Mouse (Mus musculus) kidney, adult 11 months (tissue): ENCODE data around the gene Prex1.
A peak's percentile ranks its signal among the peaks of the same experiment; 100 is the strongest.

Source experiments
- DNase-seq: peaks from one replicate; pipeline ENCODE4 v3.0.0; 2022

Gene Prex1

DNA sequence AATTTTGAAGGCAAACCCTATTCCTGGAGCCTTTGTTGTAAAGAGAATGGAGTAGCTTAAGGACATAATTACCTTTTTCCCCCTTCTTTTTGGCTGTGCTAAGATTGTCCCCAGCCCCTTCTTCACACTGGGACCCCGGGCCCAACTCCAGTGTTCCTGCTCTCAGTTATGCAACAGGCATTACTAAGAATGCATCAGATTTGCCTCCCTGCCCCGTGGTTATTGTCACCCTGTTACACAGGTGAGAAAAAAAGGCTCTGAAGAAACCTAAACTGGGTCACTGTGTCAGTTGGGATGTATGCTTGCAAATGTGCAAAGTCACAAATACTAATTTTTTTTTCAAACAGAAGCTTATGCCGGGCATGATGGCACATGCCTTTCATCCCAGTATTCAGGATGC, 6.8 kb upstream of the Prex1 start:
- no peak for DNase-seq

DNA sequence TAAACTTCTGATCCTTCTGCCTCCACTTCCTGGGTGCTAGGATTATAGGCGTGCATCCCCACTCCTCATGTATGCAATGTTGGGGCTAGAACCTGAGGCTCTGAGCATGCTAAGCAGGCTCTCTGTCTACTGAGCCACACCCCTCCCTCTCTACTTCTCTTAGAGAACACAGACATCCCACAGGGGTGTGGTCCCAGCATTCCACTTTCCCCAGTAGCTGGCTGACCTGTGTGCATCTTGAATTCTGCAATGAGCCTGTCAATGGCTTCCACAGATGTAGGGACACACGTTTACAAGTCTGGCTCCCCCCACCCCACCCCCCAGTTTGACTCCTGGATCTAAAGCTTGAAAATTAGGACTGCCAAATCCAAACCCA, 6.3 kb upstream of the Prex1 start:
- no peak for DNase-seq

DNA sequence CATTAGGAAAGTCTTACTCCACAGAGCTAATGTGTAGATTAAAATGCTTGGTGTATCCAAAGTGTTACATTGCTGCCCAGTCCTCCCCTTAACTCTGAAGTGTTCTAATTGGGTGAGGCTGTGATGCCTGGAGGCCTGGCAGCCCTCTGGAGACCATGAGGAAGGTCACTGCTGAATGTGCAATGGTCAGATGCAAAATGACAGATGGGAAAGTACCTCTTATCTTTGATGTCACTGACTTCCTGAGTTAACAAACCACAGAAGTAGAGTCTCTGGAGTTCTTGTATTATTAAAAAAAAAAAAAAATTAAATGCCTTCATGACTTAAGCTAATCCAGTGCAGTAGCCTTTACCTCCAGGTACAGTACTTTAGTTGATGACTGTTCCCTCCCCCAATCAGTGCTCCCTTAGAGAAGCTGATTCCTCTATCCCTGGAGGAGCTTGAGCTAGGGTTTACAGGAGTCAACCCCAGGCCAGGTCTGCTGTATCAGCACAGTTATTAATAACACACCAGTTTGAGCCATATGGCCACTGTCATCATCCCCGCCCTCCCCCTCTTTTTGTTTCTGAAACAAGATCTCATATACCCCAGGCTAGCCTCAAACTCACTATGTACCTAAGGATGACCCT, 5.8 kb upstream of the Prex1 start:
- DNase-seq, result no peak

DNA sequence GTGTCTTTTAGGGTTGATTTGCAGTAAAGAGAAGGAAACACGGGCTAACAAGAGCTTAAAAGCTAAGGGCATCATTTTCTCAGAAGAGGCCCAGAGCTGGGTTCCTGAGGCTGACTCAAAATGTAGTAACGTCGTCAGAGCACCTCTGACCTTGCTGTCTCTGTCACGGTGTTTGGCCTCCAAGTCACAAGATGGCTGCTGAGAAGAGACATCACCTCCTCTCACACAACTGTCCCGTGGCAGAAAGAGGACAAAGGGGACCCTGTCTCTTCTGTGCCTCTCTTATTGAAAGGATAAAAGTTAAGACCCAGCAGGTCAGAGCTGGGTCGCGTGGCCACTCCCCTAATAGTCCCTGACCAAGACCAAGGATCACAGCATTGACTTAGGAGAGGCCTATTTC, 2.4 kb upstream of the Prex1 start:
- no peak for DNase-seq

DNA sequence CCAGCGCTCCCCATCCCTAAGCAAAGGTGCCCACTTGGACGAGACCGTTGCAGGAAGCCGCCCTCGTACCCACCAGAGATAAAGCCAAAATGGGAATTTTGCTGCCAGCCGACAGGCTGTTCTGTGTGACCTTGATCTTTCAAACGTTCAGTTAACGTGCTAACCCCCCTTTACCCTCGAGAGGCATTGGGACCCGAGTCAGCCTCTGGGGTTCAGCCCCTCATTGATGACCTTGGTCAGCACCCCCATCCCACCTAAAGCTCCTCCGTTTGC, 731 bp upstream of the Prex1 start:
- DNase-seq, result no peak

DNA sequence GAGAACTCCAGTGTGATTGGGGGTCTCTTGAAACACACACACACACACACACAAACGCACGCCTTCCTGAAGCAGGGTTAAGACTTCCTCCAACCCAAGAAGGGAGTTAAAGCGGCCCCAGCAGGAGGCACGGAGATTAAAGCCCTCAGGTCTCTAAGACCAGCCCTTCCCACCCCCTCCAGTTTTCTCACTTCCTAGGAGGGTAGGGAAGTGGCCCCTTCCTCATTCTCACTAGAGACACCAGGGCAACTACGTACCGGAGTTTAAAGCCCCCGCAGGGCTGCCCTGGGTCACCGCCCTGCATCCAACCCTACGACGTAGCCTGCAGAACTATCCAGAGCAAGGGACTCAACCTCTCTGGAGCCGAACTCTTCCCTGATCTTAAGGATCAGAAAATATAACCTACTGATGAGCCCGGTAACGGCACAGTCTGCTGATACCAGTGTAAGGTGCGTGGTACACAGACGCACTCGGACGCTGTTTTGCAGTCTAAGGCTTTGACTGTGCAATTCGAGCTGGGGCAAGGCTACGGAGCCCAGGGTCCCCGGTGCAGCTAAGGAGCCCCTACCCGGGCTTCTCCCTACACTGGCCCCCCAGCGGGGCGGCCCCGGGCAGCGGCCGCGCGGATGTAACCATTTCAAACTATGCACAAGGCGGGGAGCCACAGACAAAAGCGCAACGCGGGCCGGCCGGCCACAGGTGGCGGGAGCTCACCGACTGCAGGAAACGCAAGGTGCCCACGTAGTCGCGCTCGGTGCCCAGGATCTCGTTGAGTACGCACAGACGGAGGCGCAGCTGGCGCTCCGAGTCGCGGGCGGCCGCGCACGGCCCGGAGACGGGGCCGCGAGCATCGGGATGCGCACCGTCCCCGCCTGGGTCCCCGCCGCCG, 587 bp downstream of the Prex1 start:
- no peak for DNase-seq

DNA sequence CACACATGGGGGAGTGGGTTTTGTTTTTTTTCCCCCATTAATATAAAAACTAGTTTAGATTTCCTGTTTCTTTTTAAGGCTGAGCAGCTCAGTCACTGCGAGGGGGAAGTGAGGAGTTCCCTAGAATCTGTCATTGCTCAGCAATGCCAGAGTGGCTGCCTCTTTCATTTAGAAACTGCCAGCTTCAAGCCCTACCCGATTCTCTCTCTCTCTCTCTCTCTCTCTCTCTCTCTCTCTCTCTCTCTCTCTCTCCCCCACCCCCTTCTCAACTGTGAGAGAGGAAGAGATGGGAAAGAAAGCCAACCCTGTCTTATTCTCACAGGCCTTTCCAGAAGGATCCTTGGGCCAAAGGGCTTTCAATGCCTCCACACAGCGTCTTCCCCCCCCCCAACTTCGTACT, 1.3 kb downstream of the Prex1 start:
- no peak for DNase-seq

DNA sequence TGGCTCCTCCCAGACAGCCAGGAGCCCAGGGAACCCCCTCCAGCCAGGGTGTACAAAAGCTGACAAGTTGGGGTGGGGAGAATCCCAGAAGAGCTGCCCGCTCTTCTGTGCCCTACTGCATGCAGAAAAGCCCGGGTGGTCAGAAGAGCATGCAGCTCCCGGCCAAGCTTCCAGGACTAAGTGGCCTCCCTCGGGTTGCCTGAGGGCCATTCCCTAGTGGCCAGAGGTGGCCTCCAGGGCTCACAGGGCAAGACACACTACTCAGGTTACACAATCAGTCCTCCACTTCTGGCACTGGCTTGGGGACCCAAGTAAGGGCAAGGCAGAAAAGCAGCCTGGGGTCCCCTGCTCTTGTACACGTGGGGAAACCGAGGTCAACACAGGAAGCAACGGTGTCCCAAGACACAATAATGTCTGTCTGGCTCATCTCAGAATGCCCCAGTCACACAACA, 1.9 kb downstream of the Prex1 start:
- DNase-seq, result no peak

DNA sequence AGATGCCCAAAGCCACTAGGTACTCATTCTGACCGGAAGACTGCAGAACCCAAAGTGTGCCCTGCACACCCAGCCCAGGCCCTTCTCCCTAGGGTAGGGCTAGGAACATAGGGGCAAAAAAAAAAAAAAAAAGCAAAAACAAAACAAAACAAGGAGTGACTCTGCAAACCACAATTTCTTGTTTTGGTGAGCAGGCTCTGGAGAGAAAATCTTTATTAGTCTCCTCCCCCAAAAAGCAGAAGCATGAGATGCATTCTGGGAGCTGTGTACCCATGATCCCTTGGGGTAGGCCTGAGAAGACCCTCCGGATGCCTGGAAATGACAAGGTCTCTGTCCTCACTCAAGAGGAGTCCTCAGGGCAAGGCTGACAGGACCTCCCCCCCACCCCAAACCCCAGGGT, 3.7 kb downstream of the Prex1 start:
- no peak for DNase-seq

DNA sequence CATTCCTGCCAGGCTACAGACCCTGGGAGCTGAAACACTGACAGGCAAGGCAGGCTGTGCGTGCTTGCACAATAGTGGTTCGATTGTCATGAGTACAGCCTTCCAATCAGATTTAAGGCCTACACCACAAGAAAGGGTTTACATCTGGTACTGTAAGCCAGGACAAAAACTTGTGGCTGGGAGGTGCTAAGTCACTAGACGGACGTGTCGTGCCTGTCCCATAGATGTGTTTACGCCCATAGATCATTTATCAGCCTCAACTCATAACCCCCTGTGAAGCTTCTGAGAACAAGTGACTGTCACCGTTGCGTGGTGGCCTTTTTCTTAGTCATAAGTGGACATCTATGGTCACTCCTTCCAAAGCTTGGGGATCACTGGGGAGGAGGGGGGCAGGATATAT, 5.3 kb downstream of the Prex1 start:
- DNase-seq, result no peak

DNA sequence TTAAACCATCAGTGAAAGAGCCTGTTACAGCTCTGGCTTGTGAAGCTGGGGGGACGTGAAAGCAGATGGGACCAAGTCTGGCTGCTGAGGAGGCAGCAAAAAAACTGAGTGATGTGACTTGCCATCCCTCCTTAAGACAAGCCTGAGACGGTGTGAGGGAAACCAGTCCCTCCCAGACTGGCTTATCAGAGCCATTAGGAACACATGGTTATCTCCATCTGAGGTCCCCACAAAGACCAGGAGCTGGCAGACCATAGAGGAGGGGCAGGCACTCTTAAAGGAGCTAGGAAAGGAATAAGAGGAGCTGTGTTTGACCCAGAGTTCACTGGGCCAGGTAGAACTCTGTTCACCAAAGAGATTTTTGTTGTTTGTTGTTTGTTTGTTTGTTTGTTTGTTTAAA, 7.1 kb downstream of the Prex1 start:
- no peak for DNase-seq

DNA sequence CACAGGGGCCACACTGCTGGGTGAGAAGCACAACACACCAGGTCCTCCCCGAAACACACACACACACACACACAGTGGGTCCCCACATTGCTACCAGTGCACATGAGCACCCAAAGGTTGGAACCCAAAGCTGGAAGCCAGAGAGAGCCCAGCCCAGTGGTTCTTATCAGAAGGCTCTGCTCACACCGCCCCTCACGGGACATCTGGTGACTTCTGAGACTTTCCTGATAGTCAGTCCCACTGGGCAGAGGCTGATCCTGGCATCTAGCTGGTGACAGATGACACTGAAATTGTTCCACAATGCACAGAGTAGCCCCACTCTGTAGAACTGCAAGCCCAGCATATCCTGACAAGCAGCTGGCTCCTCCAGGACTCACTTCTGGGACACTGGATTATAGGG, 10.1 kb downstream of the Prex1 start:
- no peak for DNase-seq

DNA sequence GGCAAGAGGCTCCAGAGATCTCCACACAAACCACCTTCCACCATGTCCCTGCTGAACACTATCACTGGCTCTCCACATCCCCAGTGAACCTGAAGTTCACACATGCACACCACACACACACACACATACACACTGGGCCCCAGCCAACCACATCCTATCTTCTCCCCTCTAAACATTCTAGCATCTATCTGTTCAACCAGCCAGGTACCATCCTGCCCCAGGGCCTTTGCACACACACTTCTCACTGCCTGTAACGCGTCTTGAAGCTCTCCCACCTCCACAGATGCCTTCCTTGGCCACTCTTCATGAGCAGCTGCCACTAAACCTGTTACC, 11.6 kb downstream of the Prex1 start:
- no peak for DNase-seq

DNA sequence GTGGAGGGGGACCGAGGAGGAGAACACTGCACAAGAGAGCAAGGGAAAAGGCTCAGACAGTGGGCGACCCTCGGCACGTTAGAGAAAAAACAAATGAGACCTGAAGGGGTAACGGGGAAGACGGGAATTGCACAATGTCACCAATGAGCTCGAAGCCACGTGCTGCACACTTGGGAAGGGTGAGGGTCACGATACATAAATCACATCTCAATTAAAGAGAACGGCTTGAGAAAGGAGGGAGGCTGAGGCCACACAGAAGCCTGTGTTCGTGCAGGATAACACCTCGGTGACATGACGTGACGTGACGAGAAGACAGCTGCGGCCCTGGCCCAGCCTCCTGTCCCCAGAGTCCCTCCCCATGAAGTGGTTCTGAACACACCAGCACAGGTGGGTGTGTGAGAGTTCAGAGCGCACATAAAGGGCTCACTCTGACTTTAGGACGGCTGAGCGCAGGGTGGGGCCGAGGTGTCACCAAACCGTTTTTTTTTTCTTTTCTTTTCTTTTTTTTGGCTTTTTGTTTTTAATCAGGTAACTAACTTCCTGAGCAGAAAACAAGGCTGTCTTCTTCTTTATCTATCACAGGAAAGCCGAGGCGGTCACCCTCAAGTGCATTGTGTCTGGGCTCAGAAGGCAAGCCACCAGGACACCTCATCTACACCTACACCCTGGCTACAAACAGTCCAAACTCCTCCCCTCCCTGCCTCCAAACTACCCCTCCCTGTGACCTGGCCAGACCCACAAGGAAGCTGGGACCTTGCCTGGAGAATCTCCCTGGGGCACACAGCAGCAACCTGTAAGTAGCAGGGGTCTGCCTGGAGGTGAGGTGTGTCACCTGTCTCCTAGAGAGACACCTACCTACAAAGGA, 12.2 kb downstream of the Prex1 start:
- no peak for DNase-seq

DNA sequence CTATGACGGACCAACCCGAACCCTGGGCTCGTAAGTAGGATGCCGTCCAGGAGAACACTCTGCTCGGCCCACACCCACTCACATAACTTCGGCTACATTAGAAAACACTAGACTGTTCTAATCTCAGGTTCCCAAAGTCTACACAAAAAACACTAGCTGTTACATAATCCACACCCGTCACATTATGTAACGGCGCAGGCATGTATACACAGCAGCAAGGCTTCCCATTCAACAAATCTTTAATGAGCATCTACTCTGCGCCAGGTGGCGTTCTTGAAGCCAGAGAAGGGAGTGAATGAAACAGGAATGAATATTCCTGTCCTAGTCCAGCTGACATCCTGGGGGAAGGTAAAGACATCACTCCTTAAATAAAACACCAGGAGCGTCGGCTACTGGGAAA, 12.9 kb downstream of the Prex1 start:
- no peak for DNase-seq

DNA sequence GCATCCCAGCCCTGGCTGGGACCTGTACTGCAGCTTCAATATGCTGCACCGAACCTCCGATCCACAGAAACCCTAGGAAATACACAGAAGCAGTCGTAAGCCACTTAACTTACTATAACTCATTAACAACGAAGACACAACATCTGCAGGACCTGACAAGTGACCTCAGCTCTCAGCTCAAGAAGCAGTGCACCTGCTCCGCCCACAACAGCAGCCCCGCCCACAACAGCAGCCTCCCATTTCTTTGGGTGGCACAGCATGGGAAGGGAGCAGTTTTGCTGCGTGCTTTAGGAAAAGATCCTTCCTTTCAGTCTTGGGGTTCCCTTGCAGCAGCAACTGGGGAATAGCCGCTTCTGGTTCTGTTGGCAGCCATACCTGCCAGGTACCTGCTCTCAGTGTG, 13.5 kb downstream of the Prex1 start:
- no peak for DNase-seq

DNA sequence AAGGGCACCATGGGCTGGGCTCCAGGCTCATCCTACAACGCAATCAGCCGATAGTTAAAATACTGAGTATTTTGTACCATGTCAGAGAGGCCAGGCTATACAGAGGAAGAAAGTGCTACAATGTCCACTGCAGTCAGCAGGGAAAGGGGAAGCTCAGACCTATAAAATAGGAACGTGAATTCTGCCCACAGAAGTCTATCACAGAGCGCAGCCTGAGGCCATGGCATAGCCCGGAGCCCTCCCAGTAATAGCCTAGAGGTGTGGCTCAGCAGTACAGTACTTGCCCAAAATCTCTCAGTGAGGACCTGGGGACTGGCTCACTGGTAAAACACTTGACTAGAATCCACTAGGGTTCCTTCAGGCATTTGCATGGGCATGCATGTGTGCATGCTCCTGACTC, 14.1 kb downstream of the Prex1 start:
- no peak for DNase-seq

DNA sequence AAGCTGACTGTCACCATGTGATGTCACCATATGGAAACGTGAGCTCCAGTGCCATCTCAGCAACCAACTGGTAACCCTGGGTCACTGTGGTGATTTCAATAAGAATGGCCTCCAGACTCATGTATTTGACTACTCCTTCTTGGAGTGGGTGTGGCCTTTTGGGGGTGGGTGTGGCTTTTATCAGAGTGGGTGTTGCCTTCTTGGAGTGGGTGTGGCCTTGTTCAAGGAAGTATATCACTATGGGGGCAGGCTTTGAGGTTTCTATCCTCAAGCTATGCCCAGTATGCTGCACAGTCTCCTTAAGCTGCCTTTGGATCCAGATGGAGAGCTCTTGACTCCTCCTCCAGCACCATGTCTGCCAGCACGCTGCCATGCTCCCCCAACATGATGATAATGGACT, 19.0 kb downstream of the Prex1 start:
- DNase-seq, result no peak

DNA sequence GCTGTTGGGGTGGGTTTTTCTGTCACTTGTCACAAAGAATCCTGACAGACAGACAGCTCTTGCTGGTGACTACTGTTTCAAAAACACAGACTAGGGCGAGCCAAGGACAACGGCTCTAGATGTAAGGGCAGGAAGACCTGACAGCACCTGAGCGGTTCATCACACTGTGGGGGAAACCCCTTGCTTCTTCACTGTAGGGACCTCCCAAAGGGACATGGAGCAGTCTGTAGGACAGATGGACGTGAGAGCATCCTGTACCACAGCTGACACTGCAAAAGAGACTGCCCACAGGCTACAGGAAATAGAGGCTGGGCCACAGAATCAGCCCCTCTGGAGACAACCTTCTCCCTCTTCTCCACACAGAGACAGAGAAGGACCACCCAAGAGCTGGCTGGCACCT, 20.2 kb downstream of the Prex1 start:
- no peak for DNase-seq

DNA sequence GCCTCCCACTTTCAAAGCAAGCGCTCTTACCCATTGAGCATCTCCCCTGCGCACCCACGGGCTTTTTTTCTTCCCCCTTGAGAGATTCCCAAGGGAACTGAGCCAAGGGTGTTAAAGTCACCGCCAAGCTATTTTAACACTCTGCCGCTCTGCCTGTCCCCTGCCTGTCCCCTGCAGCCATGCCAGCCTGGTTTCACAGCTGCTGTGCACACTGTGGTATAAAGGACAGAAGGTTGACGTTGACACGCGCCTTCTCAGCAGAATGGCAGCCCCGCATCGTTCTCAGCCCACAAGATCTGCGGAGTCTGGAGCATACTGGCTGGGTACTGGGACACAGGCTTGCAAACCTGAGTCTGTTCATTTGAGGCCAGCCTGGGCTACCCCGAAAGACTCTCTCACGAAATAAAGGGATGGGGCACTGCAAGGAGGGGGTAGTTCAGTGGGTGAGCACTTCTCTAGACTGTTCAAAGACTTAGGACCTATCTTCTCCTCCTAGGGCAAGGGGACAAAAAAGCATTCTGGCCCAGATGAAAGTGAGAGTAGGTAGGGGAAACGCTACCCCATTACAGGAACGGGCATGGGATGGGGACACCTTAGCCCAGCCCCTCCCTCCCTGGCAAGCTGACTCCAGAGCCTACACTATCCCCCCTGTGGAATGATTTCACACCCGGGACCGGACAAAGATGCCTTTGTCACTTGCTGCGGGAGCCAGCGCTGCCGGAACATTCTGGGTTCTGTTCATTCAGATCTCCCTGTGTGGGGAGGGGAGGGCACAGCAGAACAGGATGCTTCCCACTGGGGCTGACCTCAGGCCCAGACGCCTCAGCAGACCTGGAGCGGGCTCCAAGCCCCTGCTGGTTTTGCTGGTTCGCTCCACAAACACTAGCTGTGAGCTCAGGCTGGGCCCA, 21.8 kb downstream of the Prex1 start:
- DNase-seq, result no peak

DNA sequence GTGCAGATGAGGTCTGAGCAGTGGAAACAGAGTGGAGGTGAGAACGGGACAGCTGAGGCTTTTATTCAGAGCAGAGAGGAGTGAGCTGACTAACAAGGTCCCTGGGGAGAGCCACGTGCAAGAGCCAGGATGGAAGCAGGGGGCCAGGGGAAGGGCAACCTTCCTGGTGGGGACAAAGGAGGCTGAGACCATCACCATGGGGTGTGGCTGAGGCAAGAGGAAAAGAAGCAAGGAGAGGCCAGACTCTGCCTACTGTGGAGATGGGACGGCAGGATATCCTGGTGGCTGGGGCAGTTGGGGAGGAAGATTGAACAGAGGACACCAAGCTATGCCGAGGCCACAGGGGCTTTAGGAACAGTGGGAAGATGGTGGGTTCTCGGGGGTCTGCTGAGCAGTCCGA, 26.7 kb downstream of the Prex1 start:
- peak; percentile 12 for DNase-seq

DNA sequence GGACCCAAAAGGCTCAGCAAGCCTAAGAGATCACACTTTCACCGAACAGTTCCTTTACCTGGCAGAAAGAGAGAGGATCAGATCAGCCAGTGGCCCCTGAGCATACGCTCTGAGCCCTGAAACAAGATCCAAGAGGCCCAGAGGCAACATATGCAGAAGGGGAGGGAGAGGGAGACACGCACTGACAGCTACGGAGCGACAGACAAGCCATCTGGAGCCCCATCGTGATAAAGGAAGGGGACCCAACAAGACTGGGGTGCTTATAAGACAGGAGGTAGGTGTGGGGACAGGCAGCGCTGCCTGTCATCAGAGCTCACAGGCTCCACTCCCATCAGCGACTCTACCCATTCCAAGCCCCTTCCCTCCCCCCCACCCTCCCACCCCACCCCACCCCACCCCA, 27.8 kb downstream of the Prex1 start:
- DNase-seq, result no peak

DNA sequence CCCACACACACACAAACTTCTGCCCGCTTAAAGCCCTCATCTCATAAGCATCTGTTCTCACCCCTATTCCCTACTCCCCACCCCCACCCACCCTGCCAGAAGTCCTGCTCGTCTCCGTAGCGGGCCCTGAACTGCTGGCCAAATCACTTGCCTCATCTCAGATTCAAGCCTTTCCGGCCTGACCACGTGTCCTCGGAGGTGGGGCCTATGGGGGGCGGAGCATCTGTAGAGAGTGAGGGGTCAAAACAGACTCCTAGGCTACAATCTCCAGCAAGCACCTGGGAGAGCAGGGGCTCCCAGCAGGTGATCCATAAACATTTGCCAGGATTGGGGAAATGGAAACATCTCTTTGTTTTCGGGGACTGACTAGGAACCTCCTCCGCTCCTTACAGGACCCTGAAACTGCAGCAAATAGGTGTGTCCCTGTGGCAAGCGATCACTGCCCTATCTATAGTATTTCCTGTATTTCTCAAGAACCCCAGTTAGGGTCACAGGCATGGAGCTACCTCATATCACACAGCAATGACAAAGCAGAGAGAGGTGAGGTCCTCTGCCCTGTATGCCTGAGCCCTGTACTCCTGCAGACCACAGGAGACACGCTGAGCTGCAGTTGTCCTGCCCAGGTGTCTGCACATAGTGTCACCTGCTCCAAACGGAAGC, 29.6 kb downstream of the Prex1 start:
- DNase-seq, result no peak
